Mouse (Mus musculus) MEL (cell line): ENCODE measurements around the gene Tpm1. TPM values are rescaled to one million over a fixed set of nuclear protein-coding genes. Genes with fewer than 3 reads are reported as not detected.

Experiments
- DNase-seq: peaks from one replicate; pipeline ENCODE4 v3.0.0; 2011; ENCODE audit warnings: low read depth, low spot score
- H3K27ac ChIP-seq: 2 replicates; pipeline ENCODE4 v1.5.1; 2012; ENCODE audit warnings: low read depth, mild to moderate bottlenecking, control low read depth, low read length, moderate library complexity; ENCODE audit not compliant: control insufficient read depth
- H3K27me3 ChIP-seq, 2 experiments: fragments of 150-350 bp in 1 of 2; sonication (generic) in 1 of 2; 2 replicates each; pipeline ENCODE4 v1.6.1; 2012; ENCODE audit warnings: low read length in 2 of 2, mild to moderate bottlenecking in 2 of 2, improper control_type of control experiment in 1 of 2, moderate library complexity in 1 of 2; ENCODE audit not compliant: insufficient read depth in 2 of 2, control insufficient read depth in 1 of 2
- H3K36me3 ChIP-seq, 2 experiments: 2 replicates each; pipeline ENCODE4 v1.6.1; 2012 to 2014; ENCODE audit warnings: low read length in 2 of 2, improper control_type of control experiment in 1 of 2, inconsistent platforms in 1 of 2, mild to moderate bottlenecking in 1 of 2; ENCODE audit not compliant: insufficient read depth in 2 of 2, control insufficient read depth in 1 of 2
- H3K4me1 ChIP-seq, 2 experiments: fragments of 150-350 bp in 1 of 2; sonication (generic) in 1 of 2; 2 replicates each; pipeline ENCODE4 v1.6.1; 2012; ENCODE audit warnings: low read length in 2 of 2, improper control_type of control experiment in 1 of 2, mild to moderate bottlenecking in 1 of 2; ENCODE audit not compliant: insufficient read depth in 2 of 2, control insufficient read depth in 1 of 2
- H3K4me3 ChIP-seq, 2 experiments: fragments of 150-350 bp in 1 of 2; sonication (generic) in 1 of 2; 2 replicates each; pipeline ENCODE4 v1.5.1; 2012; ENCODE audit warnings: low read depth in 2 of 2, low read length in 2 of 2, mild to moderate bottlenecking in 2 of 2, moderate library complexity in 2 of 2, control low read depth in 1 of 2, improper control_type of control experiment in 1 of 2; ENCODE audit not compliant: control insufficient read depth in 1 of 2, insufficient read depth in 1 of 2
- H3K79me2 ChIP-seq: 2 replicates; pipeline ENCODE4 v1.6.1; 2012; ENCODE audit warnings: mild to moderate bottlenecking, low read length, moderate library complexity; ENCODE audit not compliant: control insufficient read depth, poor library complexity, insufficient read depth
- H3K9ac ChIP-seq: 2 replicates; pipeline ENCODE4 v1.6.1; 2012; ENCODE audit warnings: low read depth, mild to moderate bottlenecking, control low read depth, low read length, moderate library complexity; ENCODE audit not compliant: control insufficient read depth, poor library complexity, severe bottlenecking
- H3K9me3 ChIP-seq: fragments of 150-350 bp; sonication (generic); replicated peaks from 2 replicates; pipeline ENCODE4 v1.6.1; 2012; ENCODE audit warnings: mild to moderate bottlenecking, low read length, improper control_type of control experiment, moderate library complexity; ENCODE audit not compliant: insufficient read depth
- BHLHE40 ChIP-seq: IDR thresholded peaks from 2 replicates; pipeline ENCODE4 v1.6.1; 2012; ENCODE audit warnings: low read depth, mild to moderate bottlenecking, inconsistent platforms, low read length, improper control_type of control experiment, borderline replicate concordance
- CTCF ChIP-seq, 3 experiments: IDR thresholded peaks in 2 of 3; conservative IDR thresholded peaks in 1 of 3; 2 replicates each; pipeline ENCODE4 v1.5.1; 2011 to 2012; ENCODE audit warnings: low read length in 3 of 3, low read depth in 2 of 3, mild to moderate bottlenecking in 2 of 3, improper control_type of control experiment in 1 of 3, inconsistent platforms in 1 of 3, mixed read lengths in 1 of 3, moderate library complexity in 1 of 3; ENCODE audit not compliant: control insufficient read depth in 1 of 3, insufficient read depth in 1 of 3, poor library complexity in 1 of 3, severe bottlenecking in 1 of 3
- ELF1 ChIP-seq: IDR thresholded peaks from 2 replicates; pipeline ENCODE4 v1.6.1; 2014; ENCODE audit warnings: low read depth, mild to moderate bottlenecking, inconsistent platforms, low read length, improper control_type of control experiment, moderate library complexity
- ETS1 ChIP-seq: IDR thresholded peaks from 2 replicates; pipeline ENCODE4 v1.6.1; 2012; ENCODE audit warnings: low read depth, mild to moderate bottlenecking, inconsistent platforms, low read length, improper control_type of control experiment, moderate library complexity
- JUND ChIP-seq: IDR thresholded peaks from 2 replicates; pipeline ENCODE4 v1.6.1; 2011; ENCODE audit warnings: low read depth, mild to moderate bottlenecking, improper control_type of control experiment, low read length
- MAFK ChIP-seq: IDR thresholded peaks from 2 replicates; pipeline ENCODE4 v1.6.1; 2011; ENCODE audit warnings: low read depth, mild to moderate bottlenecking, low read length, improper control_type of control experiment, borderline replicate concordance
- MEF2A ChIP-seq: IDR thresholded peaks from 2 replicates; pipeline ENCODE4 v1.6.1; 2014; ENCODE audit warnings: low read depth, mild to moderate bottlenecking, inconsistent platforms, low read length, improper control_type of control experiment; ENCODE audit not compliant: poor library complexity, insufficient replicate concordance, severe bottlenecking; ENCODE audit errors: extremely low read depth
- MYB ChIP-seq: IDR thresholded peaks from 2 replicates; pipeline ENCODE4 v1.6.1; 2011; ENCODE audit warnings: mild to moderate bottlenecking, low read depth, low read length, improper control_type of control experiment
- MYC ChIP-seq: IDR thresholded peaks from 2 replicates; pipeline ENCODE4 v1.6.1; 2011; ENCODE audit warnings: low read depth, mild to moderate bottlenecking, low read length, improper control_type of control experiment, moderate library complexity
- NRF1 ChIP-seq: IDR thresholded peaks from 2 replicates; pipeline ENCODE4 v1.6.1; 2014; ENCODE audit warnings: low read depth, mild to moderate bottlenecking, inconsistent platforms, low read length, improper control_type of control experiment, moderate library complexity; ENCODE audit not compliant: poor library complexity, insufficient read depth, severe bottlenecking
- POLR2A ChIP-seq, 2 experiments: IDR thresholded peaks; 2 replicates each; pipeline ENCODE4 v1.6.1; 2011 to 2012; ENCODE audit warnings: low read length in 2 of 2, mild to moderate bottlenecking in 2 of 2, control low read depth in 1 of 2, improper control_type of control experiment in 1 of 2, low read depth in 1 of 2, moderate library complexity in 1 of 2; ENCODE audit not compliant: control insufficient read depth in 1 of 2, insufficient read depth in 1 of 2, poor library complexity in 1 of 2
- POLR2AphosphoS2 ChIP-seq: IDR thresholded peaks from 2 replicates; pipeline ENCODE4 v1.6.1; 2011; ENCODE audit warnings: low read length, improper control_type of control experiment
- POLR2AphosphoS5 ChIP-seq: IDR thresholded peaks from 2 replicates; pipeline ENCODE4 v1.6.1; 2012; ENCODE audit warnings: low read depth, borderline replicate concordance, mild to moderate bottlenecking, inconsistent platforms, low read length, moderate library complexity, mixed read lengths
- USF1 ChIP-seq: IDR thresholded peaks from 2 replicates; pipeline ENCODE4 v1.6.1; 2014; ENCODE audit warnings: low read depth, mild to moderate bottlenecking, inconsistent platforms, low read length, improper control_type of control experiment, moderate library complexity
- ZMIZ1 ChIP-seq: IDR thresholded peaks from 2 replicates; pipeline ENCODE4 v1.6.1; 2012; ENCODE audit warnings: low read depth, mild to moderate bottlenecking, inconsistent platforms, low read length, improper control_type of control experiment, moderate library complexity
- ZNF384 ChIP-seq: IDR thresholded peaks from 2 replicates; pipeline ENCODE4 v1.6.1; 2012; ENCODE audit warnings: low read depth, mild to moderate bottlenecking, inconsistent platforms, low read length, improper control_type of control experiment
- polyA plus RNA-seq, 2 experiments: library from polyadenylated mRNA; stranded (reverse) in 1 of 2; unstranded in 1 of 2; fragments of >175 nt in 1 of 2; fragments of >200 nt in 1 of 2; gene quantifications; 2 replicates each; pipeline versions ENCODE4 v1.2.1 to v1.2.4; 2012; ENCODE audit warnings: low replicate concordance in 2 of 2, low read depth in 1 of 2; ENCODE audit not compliant: insufficient read length in 2 of 2, insufficient read depth in 1 of 2, missing spikeins in 1 of 2
- total RNA-seq: library from RNA; depleted of rRNA; stranded (reverse); fragments of 300-350 nt; gene quantifications from 2 replicates; pipeline ENCODE4 v1.2.3, GENCODE M21; 2012

The Tpm1 gene
- total and polyA plus RNA-seq, 3 experiments, result 38.2 to 113 TPM; not detected in 1

- peak; percentile 94 for TF ChIP-seq ETS1
- no peak for TF ChIP-seq POLR2AphosphoS5
- peak; percentile 90 for TF ChIP-seq ZNF384
- 0 out of 2 replicates have a peak, but pooled peaks have one; percentile 28 for TF ChIP-seq ELF1
- TF ChIP-seq CTCF (IDR thresholded peaks at IDR 0.05 in 2 of 3, conservative IDR thresholded peaks at IDR 0.05 in 1 of 3; ENCODE audit: control insufficient read depth in 1 of 3, insufficient read depth in 1 of 3, low read depth in 2 of 3, low read length in 3 of 3, poor library complexity in 1 of 3, severe bottlenecking in 1 of 3), result no peak
- no peak for TF ChIP-seq POLR2AphosphoS2
- TF ChIP-seq MEF2A, result no peak
- no peak for TF ChIP-seq BHLHE40
- no peak for TF ChIP-seq USF1
- 0 out of 2 replicates have a peak, but pooled peaks have one; percentile 61 for TF ChIP-seq MAFK
- TF ChIP-seq ZMIZ1, result no peak
- TF ChIP-seq MYB, result no peak
Observed at GRCm38 (mm10) chr9:67013501-67013900, 35.7 kb downstream of the Tpm1 start (continued).

- peaks cover 7 to 42% of the 10 kb centered on the region in 2 experiments for H3K4me1 ChIP-seq
- TF ChIP-seq NRF1, result no peak
- TF ChIP-seq JUND, result peak; percentile 92
- TF ChIP-seq MYC, result no peak
Observed at GRCm38 (mm10) chr9:67012470-67012869, 36.7 kb downstream of the Tpm1 start.

GRCm38 (mm10) chr9:67011483-67011882 lies 37.7 kb downstream of the Tpm1 start:
- Histone ChIP-seq H3K27me3 (no peaks in the 10 kb centered on the region), H3K4me3 (no peak overlapping the region), H3K9ac (no peak overlapping the region), H3K4me1 (peaks cover 7 to 42% of the 10 kb centered on the region in 2 experiments), H3K27ac (no peak overlapping the region), H3K79me2 (no peaks in the 10 kb centered on the region), H3K9me3 (no peaks in the 10 kb centered on the region), H3K36me3 (peaks cover 0 to 34% of the 10 kb centered on the region in 2 experiments; a peak in 2 of 4 replicates)
- no peak for TF ChIP-seq POLR2A (IDR thresholded peaks at IDR 0.05; ENCODE audit: control insufficient read depth in 1 of 2, insufficient read depth in 1 of 2, low read depth in 1 of 2, low read length in 2 of 2, poor library complexity in 1 of 2)
- no peak for TF ChIP-seq JUND
- DNase-seq, result peak; percentile 21

More at GRCm38 (mm10) chr9:67012470-67012869, 36.7 kb downstream of the Tpm1 start:
- no peaks in the 10 kb centered on the region for H3K27me3 ChIP-seq
- peak overlapping the region; percentile 89 for H3K27ac ChIP-seq
- no peak overlapping the region for H3K9ac ChIP-seq
- no peak for DNase-seq
- no peaks in the 10 kb centered on the region for H3K9me3 ChIP-seq
- no peak overlapping the region for H3K4me3 ChIP-seq
- no peaks in the 10 kb centered on the region for H3K79me2 ChIP-seq
- peaks cover 0 to 34% of the 10 kb centered on the region in 2 experiments; a peak in 2 of 4 replicates for H3K36me3 ChIP-seq
